Mouse (Mus musculus) liver, adult 2 months (tissue): ENCODE data around the gene Spg11. TPM values are rescaled to one million over a fixed set of nuclear protein-coding genes. Genes with fewer than 3 reads are reported as not detected.
A peak's percentile ranks its signal among the peaks of the same experiment; 100 is the strongest.
"Not testable (repeated sequence)": the region's sequence is repeated elsewhere in the genome, so short reads cannot be mapped to it uniquely, and the experiment has no call there.

ENCODE experiments used
- DNase-seq: peaks from one replicate; pipeline ENCODE4 v3.0.0-alpha.2; 2011; ENCODE audit warnings: low read depth, low spot score; ENCODE audit errors: extremely low read depth
- H3K27ac ChIP-seq: fragments of 200-500 bp; replicated peaks from 2 replicates; pipeline ENCODE4 v1.5.1; 2012; ENCODE audit warnings: low read depth, mild to moderate bottlenecking, control low read depth, inconsistent platforms, low read length; ENCODE audit not compliant: insufficient read depth
- H3K27me3 ChIP-seq: fragments of 200-500 bp; 2 replicates; pipeline ENCODE4 v1.6.1; 2012; ENCODE audit warnings: mild to moderate bottlenecking, moderate library complexity, low read length, inconsistent platforms; ENCODE audit not compliant: control insufficient read depth, insufficient read depth
- H3K36me3 ChIP-seq: fragments of 200-500 bp; 2 replicates; pipeline ENCODE4 v1.6.1; 2012; ENCODE audit warnings: low read length, inconsistent platforms; ENCODE audit not compliant: control insufficient read depth, insufficient read depth
- H3K4me1 ChIP-seq: fragments of 200-500 bp; 2 replicates; pipeline ENCODE4 v1.6.1; 2011; ENCODE audit warnings: low read length; ENCODE audit not compliant: control insufficient read depth, insufficient read depth
- H3K4me3 ChIP-seq: fragments of 200-500 bp; 2 replicates; pipeline ENCODE4 v1.5.1; 2011; ENCODE audit warnings: low read depth, mild to moderate bottlenecking, control low read depth, low read length, moderate library complexity; ENCODE audit not compliant: insufficient read depth
- H3K79me2 ChIP-seq: fragments of 200-500 bp; 2 replicates; pipeline ENCODE4 v1.6.1; 2012; ENCODE audit warnings: inconsistent platforms, mild to moderate bottlenecking, low read length, moderate library complexity; ENCODE audit not compliant: control insufficient read depth, insufficient read depth
- H3K9ac ChIP-seq: fragments of 200-500 bp; 2 replicates; pipeline ENCODE4 v1.6.1; 2012; ENCODE audit warnings: low read depth, mild to moderate bottlenecking, control low read depth, inconsistent platforms, low read length
- CTCF ChIP-seq: fragments of 200-500 bp; IDR thresholded peaks from 2 replicates; pipeline ENCODE4 v1.5.1; 2011; ENCODE audit warnings: low read depth, low read length, control low read depth
- POLR2A ChIP-seq: fragments of 200-500 bp; IDR thresholded peaks from 2 replicates; pipeline ENCODE4 v1.6.1; 2011; ENCODE audit warnings: low read length, control low read depth; ENCODE audit not compliant: insufficient read depth; ENCODE audit errors: extremely low read depth
- WGBS: fragments of 180-500 bp; shearing (Covaris S2); methylation state at CpG from one replicate; pipeline ENCODE4 v1.1.7; 2018; 5-methylcytosine and 5-hydroxymethylcytosine counted together
- polyA plus RNA-seq: library from polyadenylated mRNA; depleted of rRNA; stranded (reverse); fragments of >200 nt; gene quantifications from 2 replicates; pipeline ENCODE4 v1.2.3, GENCODE M21; 2012
- total RNA-seq: library from RNA; depleted of rRNA; stranded (reverse); fragments of >200 nt; gene quantifications from 2 replicates; pipeline ENCODE4 v1.2.3, GENCODE M21; 2014

Spg11 gene
- total and polyA plus RNA-seq, 2 experiments: 4.0 to 9.3 TPM

GRCm38 (mm10) chr2:122036064-122036463 lies 82.1 kb downstream of the Spg11 start:
- peaks cover 12% of the 10 kb centered on the region; the same call in 1 of the 2 replicates for H3K79me2 ChIP-seq
- no peaks in the 10 kb centered on the region; the same call in 1 of the 2 replicates for H3K4me1 ChIP-seq
- H3K27ac ChIP-seq: no peak overlapping the region
- TF ChIP-seq CTCF (no peak), POLR2A (no peak)
- H3K27me3 ChIP-seq: no peaks in the 10 kb centered on the region
- WGBS: 84% methylated on average over 3 of the region's 3 CpGs
- H3K9ac ChIP-seq: no peak overlapping the region
- no peak overlapping the region for H3K4me3 ChIP-seq
- no peak for DNase-seq
- peaks cover 19% of the 10 kb centered on the region for H3K36me3 ChIP-seq

- Histone ChIP-seq H3K4me1 (peaks cover 3% of the 10 kb centered on the region), H3K4me3 (no peak overlapping the region), H3K79me2 (peaks cover 10% of the 10 kb centered on the region; the same call in 1 of the 2 replicates), H3K9ac (no peak overlapping the region), H3K27ac (no peak overlapping the region), H3K36me3 (peaks cover 15% of the 10 kb centered on the region; the same call in 1 of the 2 replicates), H3K27me3 (no peaks in the 10 kb centered on the region)
- TF ChIP-seq POLR2A: no peak
- TF ChIP-seq CTCF: no peak
- DNase-seq: no peak
- WGBS: 69% methylated on average over 6 of the region's 6 CpGs
These were observed 86.2 kb downstream of the Spg11 start for GRCm38 (mm10) chr2:122031970-122032369.

DNA sequence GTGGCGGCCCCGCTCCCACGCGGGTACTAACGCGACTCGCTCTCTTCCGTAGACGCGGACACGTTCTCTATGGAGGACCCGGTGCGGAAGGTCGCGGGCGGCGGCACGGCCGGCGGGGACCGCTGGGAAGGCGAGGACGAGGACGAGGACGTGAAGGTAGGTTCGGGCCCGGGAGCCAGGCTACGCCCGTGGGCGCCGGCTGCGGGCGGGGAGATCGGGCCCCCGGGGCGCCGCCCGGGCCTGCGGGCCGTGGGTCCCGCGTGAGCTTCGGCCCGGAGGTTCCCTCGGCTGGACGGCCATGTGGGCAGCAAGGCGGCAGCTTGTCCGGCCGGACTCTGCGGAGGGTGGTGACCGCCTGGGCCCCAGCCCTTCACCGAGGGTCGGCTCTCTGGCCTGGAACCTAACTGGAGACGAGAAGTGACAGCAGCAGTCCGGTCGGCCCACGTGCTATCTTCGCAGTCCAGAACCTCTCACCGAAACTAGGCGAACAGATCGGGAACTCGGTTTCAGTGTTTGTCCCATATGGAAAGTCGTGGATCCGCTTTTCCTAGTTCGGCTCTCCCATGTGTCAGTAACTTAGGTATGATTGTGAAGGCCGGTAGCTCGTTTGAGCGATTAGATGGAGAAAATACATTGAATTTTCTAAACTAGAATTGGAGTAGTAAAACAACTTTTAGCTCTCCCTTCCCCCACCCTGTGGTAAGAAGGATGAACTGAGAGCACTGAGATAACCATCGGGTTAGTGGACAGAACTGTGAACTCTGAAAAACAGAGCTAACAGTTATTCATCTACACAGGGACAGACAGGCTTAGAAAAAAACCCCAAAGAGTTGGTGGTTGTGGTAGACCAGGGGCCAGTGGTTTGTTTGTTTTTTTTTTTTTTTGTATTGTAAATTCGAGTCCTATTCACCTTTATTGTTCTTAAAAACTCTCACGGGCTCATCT lies 89.2 kb downstream of the Spg11 start:
- Histone ChIP-seq H3K79me2 (peaks cover 2% of the 10 kb centered on the region; the same call in 1 of the 2 replicates), H3K36me3 (peaks cover 12% of the 10 kb centered on the region; the same call in 1 of the 2 replicates), H3K27ac (peak overlapping the region; percentile 83), H3K27me3 (no peaks in the 10 kb centered on the region), H3K4me3 (peak overlapping the region; percentile 88), H3K4me1 (peaks cover 5% of the 10 kb centered on the region; the same call in 1 of the 2 replicates), H3K9ac (peak overlapping the region; percentile 87)
- DNase-seq: peak; percentile 78
- no peak for TF ChIP-seq CTCF
- no peak for TF ChIP-seq POLR2A
- under 1% methylated on average over 70 of the region's 71 CpGs for WGBS

GRCm38 (mm10) chr2:122027862-122028755 lies 90.1 kb downstream of the Spg11 start, which contains the start of gene Eif3j1:
Gene Eif3j1 (plus strand): TSS chr2:122028546.
- TF ChIP-seq POLR2A (peak; percentile 98), CTCF (no peak)
- H3K79me2 ChIP-seq: peaks cover 2% of the 10 kb centered on the region; the same call in 1 of the 2 replicates
- H3K4me1 ChIP-seq: peaks cover 5% of the 10 kb centered on the region; the same call in 1 of the 2 replicates
- peak within 1 kb of the TSS; percentile 83 for H3K27ac ChIP-seq
- peak within 1 kb of the TSS; percentile 88 for H3K4me3 ChIP-seq
- WGBS: under 1% methylated on average over 37 of the region's 67 CpGs
- no peaks in the 10 kb centered on the region for H3K27me3 ChIP-seq
- H3K36me3 ChIP-seq: peaks cover 8% of the 10 kb centered on the region; the same call in 1 of the 2 replicates
- peak; percentile 89 for DNase-seq
- H3K9ac ChIP-seq: peak within 1 kb of the TSS; percentile 87

- not testable (repeated sequence) for H3K9ac ChIP-seq, H3K4me1 ChIP-seq, DNase-seq, H3K27me3 ChIP-seq, H3K4me3 ChIP-seq, H3K36me3 ChIP-seq, H3K79me2 ChIP-seq
- 92% methylated on average over 10 of the region's 10 CpGs for WGBS
- H3K27ac ChIP-seq: peak overlapping the region; percentile 83; the same call in 1 of the 2 replicates
These were observed 91.1 kb downstream of the Spg11 start for GRCm38 (mm10) chr2:122027091-122027490.
